Mouse (Mus musculus): Measurements from ENCODE around the gene Gm6164. TPM values are rescaled to one million over a fixed set of nuclear protein-coding genes. Genes with fewer than 3 reads are reported as not detected.

Gm6164 gene
- not detected for polyA plus RNA-seq (2017; shearing (Covaris generic))

DNA sequence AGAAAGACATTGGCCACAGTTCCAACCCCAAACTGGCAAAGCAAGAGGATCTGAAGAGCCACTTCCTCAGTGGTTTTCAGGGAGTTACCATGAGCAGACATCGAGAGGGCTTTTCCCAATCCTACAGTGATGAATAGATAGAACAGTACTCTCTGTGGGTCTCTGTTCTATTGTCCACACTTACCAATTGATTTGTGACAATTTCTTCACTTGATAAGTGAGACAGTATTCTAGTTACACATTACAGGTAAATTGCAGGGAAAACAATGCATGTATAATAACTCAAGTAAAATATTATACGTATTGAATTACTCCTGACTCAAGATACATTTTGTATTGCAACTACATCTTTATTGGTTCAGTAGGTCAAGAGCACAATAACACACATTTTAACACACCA lies at the start of gene Gm6164:
TSS of gene Gm6164 (minus strand) at position 101 of the 400 bp plus-strand sequence.

DNA sequence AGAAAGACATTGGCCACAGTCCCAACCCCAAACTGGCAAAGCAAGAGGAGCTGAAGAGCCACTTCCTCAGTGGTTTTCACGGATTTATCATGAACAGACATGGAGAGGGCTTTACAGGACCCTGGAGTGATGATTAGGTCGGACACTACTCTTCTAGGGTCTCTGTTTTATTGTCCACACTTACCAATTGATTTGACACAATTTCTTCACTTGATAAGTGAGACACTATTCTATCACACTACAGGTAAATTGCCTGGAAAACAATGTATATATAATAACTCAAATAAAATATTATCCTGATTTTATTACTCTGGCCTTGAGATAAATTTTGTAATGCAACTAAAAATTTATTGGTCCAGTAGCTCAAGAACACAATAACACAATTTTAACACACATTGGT lies 28.3 kb upstream of the Gm6164 start, which contains the start of gene Gm4498:
TSS of gene Gm4498 (minus strand) at position 101 of the 400 bp plus-strand sequence.

GRCm38 (mm10) chr7:20193410-20193809 lies 12.0 kb downstream of the Gm6164 start, which contains the start of gene Vmn1r95:
Gene Vmn1r95, plus strand, starts transcription at chr7:20193710.

DNA sequence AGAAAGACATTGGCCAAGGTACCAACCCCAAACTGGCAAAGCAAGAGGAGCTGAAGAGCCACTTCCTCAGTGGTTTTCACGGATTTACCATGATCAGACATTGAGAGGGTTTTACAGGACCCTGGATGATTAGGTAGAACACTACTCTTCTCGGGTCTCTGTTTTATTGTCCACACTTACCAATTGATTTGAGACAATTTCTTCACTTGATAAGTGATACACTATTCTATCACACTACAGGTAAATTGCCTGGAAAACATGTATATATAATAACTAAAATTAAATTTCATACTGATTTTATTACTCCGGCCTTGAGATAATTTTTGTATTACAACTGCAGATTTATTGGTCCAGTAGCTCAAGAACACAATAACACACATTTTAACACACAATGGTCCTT lies 37.1 kb downstream of the Gm6164 start, which contains the start of gene Vmn1r94:
TSS of gene Vmn1r94 (minus strand) at position 101 of the 400 bp plus-strand sequence.

Other genes with a start within 250 kb of the Gm6164 start
- 0.18 TPM for gene Ceacam20, start 240.2 kb downstream of the Gm6164 start, polyA plus RNA-seq (2017; shearing (Covaris generic))
- 0.26 TPM for gene Nlrp9b, start 214.1 kb downstream of the Gm6164 start, polyA plus RNA-seq (2017; shearing (Covaris generic))
- 0.87 TPM for gene Vmn1r91, start 105.9 kb downstream of the Gm6164 start, polyA plus RNA-seq (2017; shearing (Covaris generic))
- gene Gm16442, start 83.0 kb downstream of the Gm6164 start, polyA plus RNA-seq (2017; shearing (Covaris generic)) = not detected
- gene Vmn1r93, start 66.5 kb downstream of the Gm6164 start, polyA plus RNA-seq (2017; shearing (Covaris generic)) = not detected
- gene Vmn1r94, start 37.2 kb downstream of the Gm6164 start, polyA plus RNA-seq (2017; shearing (Covaris generic)) = not detected
- gene Vmn1r95, start 11.9 kb downstream of the Gm6164 start, polyA plus RNA-seq (2017; shearing (Covaris generic)) = 0.55 TPM
- gene Gm4498, start 28.2 kb upstream of the Gm6164 start, polyA plus RNA-seq (2017; shearing (Covaris generic)) = not detected
- not detected for gene Gm5890, start 57.2 kb upstream of the Gm6164 start, polyA plus RNA-seq (2017; shearing (Covaris generic))
- not detected for gene Gm4133, start 128.5 kb upstream of the Gm6164 start, polyA plus RNA-seq (2017; shearing (Covaris generic))
- gene Gm5728, start 169.8 kb upstream of the Gm6164 start, polyA plus RNA-seq (2017; shearing (Covaris generic)) = not detected
- not detected for gene Vmn1r100, start 212.3 kb upstream of the Gm6164 start, polyA plus RNA-seq (2017; shearing (Covaris generic))
- not detected for gene Vmn1r101, start 237.0 kb upstream of the Gm6164 start, polyA plus RNA-seq (2017; shearing (Covaris generic))